Mouse (Mus musculus): ENCODE measurements around the gene Lyg1. TPM values are rescaled to one million over a fixed set of nuclear protein-coding genes. Genes with fewer than 3 reads are reported as not detected.

Lyg1 gene
- total RNA-seq, 2 experiments from 2014 or later = not detected

GRCm38 (mm10) chr1:37948906-37949305 is 8.7 kb downstream of the Lyg1 start:
- DNase-seq = no peak

DNA sequence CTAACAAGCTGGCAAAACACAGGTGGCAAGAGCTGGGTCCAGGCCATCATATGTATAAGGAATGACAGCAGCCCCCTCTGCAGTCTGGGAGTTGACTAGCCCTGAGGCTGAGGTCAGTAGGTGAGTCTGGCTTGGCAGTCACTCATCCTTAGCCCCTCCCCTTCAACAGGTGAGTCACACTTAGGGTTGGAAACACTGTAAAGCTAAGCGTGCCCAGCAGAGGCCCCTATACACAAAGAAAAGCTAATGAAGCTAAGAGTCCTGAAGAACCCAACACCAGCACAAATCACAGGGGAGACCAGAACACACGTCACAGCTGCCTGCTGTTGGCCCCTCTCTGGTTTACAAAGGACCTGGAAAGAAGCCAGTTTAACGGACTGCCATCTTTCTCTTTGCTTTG is 25.8 kb downstream of the Lyg1 start:
- no peak for DNase-seq

- no peak for DNase-seq
Measured at GRCm38 (mm10) chr1:37925971-37926370, 31.6 kb downstream of the Lyg1 start.

- DNase-seq = no peak
Measured at GRCm38 (mm10) chr1:37922536-37922935, 35.0 kb downstream of the Lyg1 start.

DNA sequence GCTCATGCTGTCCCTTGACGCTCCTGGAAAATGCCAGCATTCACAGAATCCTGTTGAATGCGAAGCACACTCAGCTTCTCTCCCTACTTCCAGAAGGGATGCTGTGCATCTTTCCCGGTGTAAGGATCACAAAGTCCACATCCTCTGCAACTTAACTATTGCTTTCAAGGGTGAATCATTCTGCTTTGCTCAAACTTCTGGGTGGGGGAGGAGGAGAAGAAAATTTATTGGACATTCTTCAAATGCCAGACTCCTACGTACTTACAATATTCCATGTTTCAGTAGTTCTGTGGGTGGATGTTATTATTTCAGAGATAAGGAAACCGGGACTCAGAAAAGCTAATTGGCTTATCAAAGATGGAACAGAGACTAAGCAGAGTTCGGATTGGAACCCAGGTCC is 39.5 kb downstream of the Lyg1 start:
- no peak for DNase-seq

DNA sequence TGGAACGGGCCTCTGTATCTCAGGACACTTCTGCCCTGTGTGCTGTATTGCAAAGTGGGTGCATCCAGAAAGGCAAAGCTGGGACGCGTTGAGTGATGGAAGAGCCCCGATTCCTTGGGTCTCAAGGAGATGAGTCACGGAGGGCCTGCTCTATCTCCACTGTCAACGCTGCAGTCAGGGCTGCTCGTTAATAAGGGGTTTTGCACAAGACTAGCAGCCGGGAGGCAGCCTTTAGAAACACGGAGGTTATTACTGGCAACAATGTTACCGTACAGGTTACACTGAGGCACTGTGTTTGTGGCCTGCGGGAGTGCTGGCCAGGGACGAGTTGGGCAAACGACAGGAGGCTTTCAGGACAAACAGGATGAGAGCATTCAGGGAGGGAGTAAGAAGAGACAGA is 39.9 kb downstream of the Lyg1 start:
- DNase-seq = no peak

- no peak for DNase-seq
Measured at GRCm38 (mm10) chr1:37916393-37916792, 41.2 kb downstream of the Lyg1 start, which contains the start of gene Lyg2. TSS of gene Lyg2 (minus strand) at chr1:37916493.

- no peak for DNase-seq
Measured at GRCm38 (mm10) chr1:37912751-37913150, 44.8 kb downstream of the Lyg1 start.

GRCm38 (mm10) chr1:37903178-37903577 is 54.4 kb downstream of the Lyg1 start:
- DNase-seq = no peak

- DNase-seq = no peak
Measured at GRCm38 (mm10) chr1:37900288-37900687, 57.3 kb downstream of the Lyg1 start.

GRCm38 (mm10) chr1:37899816-37900215 is 57.7 kb downstream of the Lyg1 start:
- DNase-seq = no peak

Other genes starting within 250 kb of the Lyg1 start
- gene 2010300C02Rik, start 237.7 kb downstream of the Lyg1 start, total RNA-seq (2021) = 100 to 1,000 TPM; 362 to 390 TPM
- 10 to 100 TPM; 29.5 to 33.9 TPM for gene Tsga10, start 91.3 kb downstream of the Lyg1 start, total RNA-seq (2021)
- 1 to 10 TPM; 7.5 to 7.7 TPM for gene Lipt1, start 86.0 kb downstream of the Lyg1 start, total RNA-seq (2021)
- gene Mitd1, start 67.3 kb downstream of the Lyg1 start, total RNA-seq (2021) = 10 to 100 TPM; 11.9 to 13.9 TPM
- 100 to 1,000 TPM; 137 to 150 TPM for gene Mrpl30, start 67.3 kb downstream of the Lyg1 start, total RNA-seq (2021)
- not detected for gene Lyg2, start 41.3 kb downstream of the Lyg1 start, total RNA-seq (2021)
- gene Txndc9, start 40.1 kb upstream of the Lyg1 start, total RNA-seq (2021) = 10 to 100 TPM; 52.3 to 53.9 TPM
- gene Eif5b, start 40.3 kb upstream of the Lyg1 start, total RNA-seq (2021) = 10 to 100 TPM; 43.9 to 44.0 TPM
- 10 to 100 TPM; 38.7 to 45.0 TPM for gene Rev1, start 172.0 kb upstream of the Lyg1 start, total RNA-seq (2021)

All from layer of hippocampus, postnatal 36 days (tissue).